Mouse (Mus musculus): ENCODE measurements around the gene Pebp1.
A peak's percentile ranks its signal among the peaks of the same experiment; 100 is the strongest.

- TF ChIP-seq CTCF (conservative IDR thresholded peaks at IDR 0.05; ENCODE audit: low read length) (peak; percentile 57), POU5F1 (IDR thresholded peaks at IDR 0.05; ENCODE audit: borderline replicate concordance, low read length) (no peak), NANOG (IDR thresholded peaks at IDR 0.05; ENCODE audit: borderline replicate concordance, low read length) (no peak)
Observed at GRCm38 (mm10) chr5:117304947-117305346, 17.5 kb upstream of the Pebp1 start.
